ENCODE assay signal across 18 mouse cellular contexts in genomic region chr13:112105953-112106352, GRCm38 (mm10).
"Had no signal": no experiment of that assay in that cellular context is flagged by ENCODE, and none has a peak within 500 bp of the region (broad histone marks: within the 10 kb centered on the region; RNA-seq: fewer than 3 reads in every experiment).

No protein-coding gene starts in this region.

- H3K27me3 ChIP-seq: lung, embryonic 15.5 days; midbrain, embryonic 12.5 days; midbrain, embryonic 15.5 days; neural tube, embryonic 12.5 days had no signal

- H3K4me2 ChIP-seq: liver, embryonic 13.5 days; liver, embryonic 15.5 days; lung, embryonic 15.5 days; midbrain, embryonic 12.5 days; midbrain, embryonic 15.5 days; neural tube, embryonic 12.5 days had no signal

- H3K4me3 ChIP-seq: liver, embryonic 13.5 days; liver, embryonic 15.5 days; lung, embryonic 15.5 days; megakaryocyte, embryonic 14.5 days; midbrain, embryonic 12.5 days; midbrain, embryonic 15.5 days; neural tube, embryonic 12.5 days had no signal

- H3K9me3 ChIP-seq: liver, embryonic 13.5 days; liver, embryonic 15.5 days; lung, embryonic 15.5 days; midbrain, embryonic 12.5 days; midbrain, embryonic 15.5 days; neural tube, embryonic 12.5 days had no signal

- ATAC-seq: liver, postnatal 0 days; lung, postnatal 0 days; midbrain, embryonic 15.5 days had no signal

- DNase-seq: liver, embryonic 13.5 days; liver, postnatal 0 days; lung, adult 2 months; lung, postnatal 14 days; lung, postnatal 36 days; right cerebral cortex, postnatal 25 days; right cerebral cortex, postnatal 4 days; spleen, adult 18-20 months; thymus, adult 18-20 months; thymus, postnatal 36 days had no signal

- H3K9ac ChIP-seq: liver, embryonic 13.5 days; liver, embryonic 15.5 days; liver, postnatal 0 days; lung, embryonic 15.5 days; midbrain, embryonic 12.5 days; midbrain, embryonic 15.5 days; neural tube, embryonic 12.5 days had no signal

- H3K36me3 ChIP-seq: liver, embryonic 13.5 days; liver, embryonic 15.5 days; lung, embryonic 15.5 days; midbrain, embryonic 12.5 days; midbrain, embryonic 15.5 days; neural tube, embryonic 12.5 days had no signal

- H3K27ac ChIP-seq: liver, embryonic 13.5 days; liver, embryonic 15.5 days; lung, embryonic 15.5 days; macrophage; midbrain, embryonic 12.5 days; midbrain, embryonic 15.5 days; neural tube, embryonic 12.5 days had no signal
